Mouse (Mus musculus) T-helper 1 cell (primary cell): Measurements from ENCODE around the gene Ctsj.
"Not testable (repeated sequence)": the region's sequence is repeated elsewhere in the genome, so short reads cannot be mapped to it uniquely, and the experiment has no call there.

Source experiments
- in situ Hi-C: fragments of 300-600 bp; cut with MboI, MseI; formaldehyde crosslinking; loops from one replicate; pipeline ENCODE4 v1.15.1; 2025; ENCODE audit warnings: high pct_unique_total_duplicates

Ctsj gene

DNA sequence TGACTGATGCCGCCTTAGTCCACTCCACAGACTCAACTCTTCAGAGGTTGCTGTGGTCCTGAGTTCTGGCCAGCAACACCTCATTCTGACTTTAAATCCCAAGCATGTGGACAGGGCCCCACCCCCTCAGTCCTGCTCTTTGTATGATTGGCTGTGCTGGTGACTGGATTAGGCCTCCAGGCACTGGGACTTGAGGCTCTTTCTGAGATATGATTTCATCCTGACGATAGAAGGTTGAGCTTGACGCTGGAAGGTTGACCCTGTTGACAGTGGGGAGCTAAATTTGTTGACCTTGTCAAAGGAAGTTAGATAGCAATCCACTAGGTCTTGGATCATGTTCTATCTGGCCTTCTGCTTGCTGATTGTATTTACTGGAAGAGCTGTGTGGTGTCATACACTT is at the start of gene Ctsj:
Gene Ctsj, minus strand, starts transcription at position 101 of the 400 bp plus-strand sequence.
- in situ Hi-C loops, result no loop called here

GRCm38 (mm10) chr13:61040531-61040930 is 34.8 kb upstream of the Ctsj start, which contains the start of gene Ctsq:
Ctsq (minus strand) TSS chr13:61040631.
- in situ Hi-C loops, result no loop called here

DNA sequence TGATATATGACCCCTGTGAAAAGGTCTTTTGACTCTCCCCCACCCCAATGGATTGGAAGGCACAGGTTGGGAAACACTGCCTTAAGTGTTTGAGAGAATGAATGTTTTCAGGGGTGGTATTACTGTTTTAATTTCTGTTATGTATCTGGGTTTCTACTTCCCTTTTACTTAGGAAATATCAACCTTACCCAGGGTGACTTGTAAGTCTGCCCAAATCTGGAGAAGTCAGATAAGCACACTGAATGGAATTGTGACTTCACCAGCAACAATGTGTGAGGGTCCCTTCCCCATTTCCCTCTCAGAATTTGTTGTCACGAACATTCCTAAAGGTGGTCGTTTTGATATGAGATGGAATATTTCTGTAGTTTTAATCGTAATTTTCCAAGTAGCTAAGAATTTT is 17.0 kb upstream of the Ctsj start:
- in situ Hi-C loops, result loop anchor here (10.0 kb wide), 1 partner anchor 202 kb away; no protein-coding TSS in a partner anchor

DNA sequence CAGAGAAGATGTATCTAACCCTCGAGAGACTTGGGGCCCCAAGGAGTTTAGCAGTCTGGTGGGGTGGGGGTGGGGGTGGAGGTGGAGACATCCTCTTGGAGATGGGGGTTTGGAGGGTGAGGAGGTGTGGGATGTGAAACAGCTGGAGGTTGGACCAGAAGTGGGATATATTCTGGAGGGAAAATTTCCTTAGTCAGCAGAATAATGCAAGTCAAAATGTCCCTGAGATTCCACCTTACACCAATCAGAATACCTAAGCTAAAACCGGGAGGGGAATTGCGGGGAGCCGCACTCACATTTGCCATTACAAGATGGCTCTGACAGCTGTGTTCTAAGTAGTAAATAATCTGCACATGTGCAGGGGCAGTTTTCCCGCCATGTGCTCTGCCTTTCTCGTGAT is 16.1 kb upstream of the Ctsj start:
- in situ Hi-C loops, result loop anchor here (10.0 kb wide), 1 partner anchor 203 kb away; no protein-coding TSS in a partner anchor

GRCm38 (mm10) chr13:61010171-61010570 is 4.4 kb upstream of the Ctsj start:
- in situ Hi-C loops, result no loop called here

DNA sequence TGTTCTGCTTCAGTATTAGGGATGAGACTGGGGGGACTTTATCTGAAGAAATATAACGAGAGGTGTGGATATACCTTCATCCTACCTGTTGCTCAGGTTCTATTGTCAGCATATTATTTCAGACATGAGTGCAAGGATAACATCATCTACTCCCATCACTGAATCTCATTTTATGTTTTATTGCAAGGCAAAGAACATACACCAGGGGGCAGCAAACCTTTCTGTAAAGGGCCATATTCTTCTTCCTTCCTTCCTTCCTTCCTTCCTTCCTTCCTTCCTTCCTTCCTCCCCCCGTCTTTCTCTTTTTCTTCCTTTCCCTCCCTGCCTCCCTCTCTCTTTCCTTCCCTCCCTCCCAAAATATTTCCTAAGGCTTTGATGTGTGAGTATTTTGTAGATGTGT is 8.2 kb downstream of the Ctsj start:
- in situ Hi-C loops, result loop anchor here (5.0 to 10.0 kb wide), 2 partner anchors 250 to 847 kb away; no protein-coding TSS in a partner anchor

GRCm38 (mm10) chr13:60986915-60987314 is 18.8 kb downstream of the Ctsj start:
- in situ Hi-C loops, result not testable (repeated sequence)

DNA sequence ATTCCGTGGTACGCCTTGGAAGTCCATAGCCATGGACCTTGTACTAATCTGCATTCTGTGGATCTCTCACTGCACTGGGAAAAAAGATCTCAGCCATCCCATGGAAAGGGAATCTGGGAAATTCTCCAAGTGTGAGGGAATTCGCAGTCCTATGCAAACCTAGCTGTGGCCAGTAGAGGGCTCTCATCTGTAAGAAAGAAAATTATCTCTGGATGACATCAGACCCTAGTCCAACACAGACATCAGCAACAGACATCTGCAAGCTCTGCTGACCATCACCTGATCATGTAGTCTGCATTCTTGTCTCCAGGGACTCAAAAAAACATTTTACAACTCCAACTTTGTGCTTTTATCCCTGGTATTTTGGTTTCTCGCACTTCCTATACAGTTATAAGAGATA is 33.4 kb downstream of the Ctsj start:
- in situ Hi-C loops, result not testable (repeated sequence)

GRCm38 (mm10) chr13:60963985-60964384 is 41.8 kb downstream of the Ctsj start:
- in situ Hi-C loops, result not testable (repeated sequence)

DNA sequence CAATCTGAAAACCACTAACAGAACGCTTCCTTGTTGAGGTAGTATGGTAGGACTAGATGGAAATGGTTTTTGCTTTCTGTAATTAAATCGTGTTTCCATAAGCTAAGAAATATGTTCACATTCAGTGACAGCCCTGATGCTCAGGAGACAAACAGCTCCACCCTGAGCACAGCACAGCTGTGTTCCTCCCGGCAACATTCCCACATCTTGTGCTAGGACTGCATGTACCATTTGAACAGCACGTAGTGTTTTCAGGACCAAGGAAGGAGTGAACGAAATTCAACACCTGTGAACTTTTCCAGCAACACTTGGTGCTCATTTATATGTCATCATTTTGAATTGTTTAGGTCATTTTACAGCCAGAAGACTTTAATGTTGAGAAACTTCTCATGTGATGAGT is 44.1 kb downstream of the Ctsj start:
- in situ Hi-C loops, result no loop called here
